Mouse (Mus musculus): ENCODE results near the gene Fam83b. TPM values are rescaled to one million over a fixed set of nuclear protein-coding genes. Genes with fewer than 3 reads are reported as not detected.

The Fam83b gene
- polyA plus RNA-seq, 1 experiment: 3.7 TPM

DNA sequence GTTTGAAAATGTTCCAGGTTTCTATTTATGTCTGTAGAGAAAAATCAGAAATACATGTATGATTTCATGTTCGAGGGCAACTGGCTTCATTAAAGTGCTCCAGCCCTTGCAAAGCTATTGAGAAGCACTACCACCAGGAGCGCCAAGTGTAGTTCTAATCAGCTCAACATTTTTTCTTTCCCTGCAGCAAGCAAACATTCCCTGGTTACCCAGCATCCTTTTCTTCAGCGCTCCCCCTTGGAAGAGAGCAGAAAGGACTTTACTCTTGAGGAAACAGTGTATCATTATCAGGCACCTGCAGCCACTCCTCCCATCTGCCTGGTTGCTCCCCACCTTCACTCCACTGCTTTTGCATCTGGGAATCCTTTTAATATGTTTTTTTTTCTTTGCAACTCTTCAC is 45.3 kb downstream of the Fam83b start:
- no peaks in the 10 kb centered on the region for H3K9me3 ChIP-seq (replicated peaks; ENCODE audit: control insufficient read depth, insufficient read depth, low read length, poor library complexity, severe bottlenecking)
- TF ChIP-seq POLR2A (IDR thresholded peaks at IDR 0.05; ENCODE audit: insufficient read depth, low read length) (no peak), EP300 (IDR thresholded peaks at IDR 0.05; ENCODE audit: insufficient read depth, low read depth, low read length) (no peak), CTCF (IDR thresholded peaks at IDR 0.05; ENCODE audit: low read depth, low read length) (no peak)
- H3K27me3 ChIP-seq (ENCODE audit: control insufficient read depth, insufficient read depth, low read length, poor library complexity, severe bottlenecking): no peaks in the 10 kb centered on the region
- no peak overlapping the region for H3K9ac ChIP-seq (ENCODE audit: low read depth, poor library complexity, severe bottlenecking)
- no peaks in the 10 kb centered on the region for H3K4me1 ChIP-seq (ENCODE audit: control insufficient read depth, insufficient read depth, low read length)
- no peak overlapping the region for H3K4me3 ChIP-seq (ENCODE audit: low read depth, low read length)
- no peaks in the 10 kb centered on the region for H3K36me3 ChIP-seq (ENCODE audit: control insufficient read depth, insufficient read depth, low read length, poor library complexity, severe bottlenecking)
- no peak overlapping the region for H3K27ac ChIP-seq (ENCODE audit: insufficient read depth, low read length)

DNA sequence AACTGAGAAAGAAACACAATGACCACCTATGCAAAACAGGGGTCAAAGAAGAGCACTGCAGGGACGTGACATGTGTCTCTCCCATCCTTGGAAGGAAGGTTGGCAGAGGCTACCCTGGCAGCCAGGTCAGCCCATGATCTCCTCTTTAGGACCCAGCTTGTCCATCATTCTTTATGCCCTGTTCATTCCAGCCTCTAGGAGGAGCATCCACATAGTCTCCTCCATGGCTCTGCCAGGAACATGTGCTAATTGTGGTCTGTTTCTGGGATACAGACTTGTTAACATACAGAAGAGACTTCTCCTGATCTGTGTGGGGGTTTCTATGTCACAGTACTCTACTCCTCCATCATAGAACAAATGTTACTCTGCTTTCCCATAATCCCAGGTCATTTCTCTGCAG is 48.3 kb downstream of the Fam83b start:
- H3K4me3 ChIP-seq (ENCODE audit: low read depth, low read length): no peak overlapping the region
- H3K4me1 ChIP-seq (ENCODE audit: control insufficient read depth, insufficient read depth, low read length): no peaks in the 10 kb centered on the region

DNA sequence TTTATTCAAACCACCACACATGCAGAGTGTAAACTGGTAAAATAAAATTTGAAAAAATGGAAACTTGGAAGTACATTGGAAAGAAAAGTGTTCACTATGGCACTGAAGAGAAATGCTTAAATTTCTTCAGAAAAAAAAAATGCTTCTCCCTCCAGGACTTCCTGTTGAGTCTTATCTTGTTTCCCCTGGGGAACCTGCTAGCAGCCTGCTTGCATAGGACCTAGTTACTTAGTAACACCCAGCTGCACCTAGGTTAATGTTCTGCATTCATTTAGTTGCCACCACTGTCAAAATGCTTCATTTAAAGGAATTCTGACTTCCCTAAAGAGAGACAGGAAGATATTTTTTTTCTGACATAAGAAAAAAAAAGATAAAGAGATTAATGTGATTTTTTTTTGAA is 61.3 kb downstream of the Fam83b start:
- Histone ChIP-seq H3K27me3 (ENCODE audit: control insufficient read depth, insufficient read depth, low read length, poor library complexity, severe bottlenecking) (no peaks in the 10 kb centered on the region), H3K27ac (ENCODE audit: insufficient read depth, low read length) (no peak overlapping the region), H3K36me3 (ENCODE audit: control insufficient read depth, insufficient read depth, low read length, poor library complexity, severe bottlenecking) (no peaks in the 10 kb centered on the region), H3K9me3 (replicated peaks; ENCODE audit: control insufficient read depth, insufficient read depth, low read length, poor library complexity, severe bottlenecking) (no peaks in the 10 kb centered on the region), H3K4me3 (ENCODE audit: low read depth, low read length) (no peak overlapping the region), H3K9ac (ENCODE audit: low read depth, poor library complexity, severe bottlenecking) (no peak overlapping the region), H3K4me1 (ENCODE audit: control insufficient read depth, insufficient read depth, low read length) (no peaks in the 10 kb centered on the region)
- no peak for TF ChIP-seq CTCF (IDR thresholded peaks at IDR 0.05; ENCODE audit: low read depth, low read length)
- TF ChIP-seq EP300 (IDR thresholded peaks at IDR 0.05; ENCODE audit: insufficient read depth, low read depth, low read length): no peak
- no peak for TF ChIP-seq POLR2A (IDR thresholded peaks at IDR 0.05; ENCODE audit: insufficient read depth, low read length)

More for the DNA sequence above, 48.3 kb downstream of the Fam83b start:
- H3K9me3 ChIP-seq (replicated peaks; ENCODE audit: control insufficient read depth, insufficient read depth, low read length, poor library complexity, severe bottlenecking): no peaks in the 10 kb centered on the region
- no peak overlapping the region for H3K27ac ChIP-seq (ENCODE audit: insufficient read depth, low read length)
- no peak for TF ChIP-seq EP300 (IDR thresholded peaks at IDR 0.05; ENCODE audit: insufficient read depth, low read depth, low read length)
- no peak for TF ChIP-seq POLR2A (IDR thresholded peaks at IDR 0.05; ENCODE audit: insufficient read depth, low read length)
- TF ChIP-seq CTCF (IDR thresholded peaks at IDR 0.05; ENCODE audit: low read depth, low read length): no peak
- H3K27me3 ChIP-seq (ENCODE audit: control insufficient read depth, insufficient read depth, low read length, poor library complexity, severe bottlenecking): no peaks in the 10 kb centered on the region
- H3K36me3 ChIP-seq (ENCODE audit: control insufficient read depth, insufficient read depth, low read length, poor library complexity, severe bottlenecking): no peaks in the 10 kb centered on the region
- no peak overlapping the region for H3K9ac ChIP-seq (ENCODE audit: low read depth, poor library complexity, severe bottlenecking)

DNA sequence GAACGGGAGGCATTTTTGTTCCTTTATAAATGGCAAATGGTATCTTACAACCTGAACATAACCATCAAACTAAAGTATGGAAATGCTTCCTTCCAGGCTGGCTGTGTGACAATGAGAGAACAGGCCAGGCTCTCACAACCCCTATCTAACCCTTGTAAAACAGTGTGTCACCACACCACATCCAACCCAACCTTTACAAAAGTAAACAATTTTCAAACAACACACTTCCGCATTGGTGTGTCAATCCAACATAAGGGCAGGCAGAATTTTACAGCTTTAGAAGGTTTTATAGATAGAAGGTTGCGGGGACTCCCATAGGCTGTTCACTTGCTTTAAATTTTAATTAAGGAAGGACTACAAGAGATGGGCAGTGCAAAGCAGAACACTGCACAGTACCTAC is 77.2 kb downstream of the Fam83b start:
- H3K4me1 ChIP-seq (ENCODE audit: control insufficient read depth, insufficient read depth, low read length): no peaks in the 10 kb centered on the region
- H3K27ac ChIP-seq (ENCODE audit: insufficient read depth, low read length): no peak overlapping the region
- no peak for TF ChIP-seq CTCF (IDR thresholded peaks at IDR 0.05; ENCODE audit: low read depth, low read length)
- no peak for TF ChIP-seq POLR2A (IDR thresholded peaks at IDR 0.05; ENCODE audit: insufficient read depth, low read length)
- no peak for TF ChIP-seq EP300 (IDR thresholded peaks at IDR 0.05; ENCODE audit: insufficient read depth, low read depth, low read length)
- no peaks in the 10 kb centered on the region for H3K36me3 ChIP-seq (ENCODE audit: control insufficient read depth, insufficient read depth, low read length, poor library complexity, severe bottlenecking)
- no peak overlapping the region for H3K9ac ChIP-seq (ENCODE audit: low read depth, poor library complexity, severe bottlenecking)
- H3K4me3 ChIP-seq (ENCODE audit: low read depth, low read length): no peak overlapping the region
- H3K9me3 ChIP-seq (replicated peaks; ENCODE audit: control insufficient read depth, insufficient read depth, low read length, poor library complexity, severe bottlenecking): no peaks in the 10 kb centered on the region
- no peaks in the 10 kb centered on the region for H3K27me3 ChIP-seq (ENCODE audit: control insufficient read depth, insufficient read depth, low read length, poor library complexity, severe bottlenecking)

DNA sequence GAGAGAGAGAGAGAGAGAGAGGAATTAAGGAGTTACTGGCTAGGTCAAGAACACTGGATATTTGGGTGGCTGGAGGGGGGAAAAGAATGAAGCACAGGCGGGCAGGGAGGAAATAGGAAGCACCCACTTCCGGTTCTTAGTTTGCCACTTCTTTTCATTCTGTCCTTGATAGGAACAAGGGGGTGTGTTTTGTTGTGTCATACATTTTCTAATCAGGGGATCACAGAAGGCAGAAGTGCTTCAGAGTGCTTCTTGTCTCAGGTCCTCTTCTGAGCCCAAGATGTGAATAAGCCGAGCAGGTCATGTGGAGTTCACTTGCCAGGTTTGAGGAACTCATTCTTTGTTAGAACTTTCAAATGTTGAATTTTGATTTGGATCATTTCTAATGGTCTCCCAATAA is 86.8 kb downstream of the Fam83b start:
- Histone ChIP-seq H3K36me3 (ENCODE audit: control insufficient read depth, insufficient read depth, low read length, poor library complexity, severe bottlenecking) (no peaks in the 10 kb centered on the region), H3K27me3 (ENCODE audit: control insufficient read depth, insufficient read depth, low read length, poor library complexity, severe bottlenecking) (no peaks in the 10 kb centered on the region), H3K9me3 (replicated peaks; ENCODE audit: control insufficient read depth, insufficient read depth, low read length, poor library complexity, severe bottlenecking) (no peaks in the 10 kb centered on the region), H3K9ac (ENCODE audit: low read depth, poor library complexity, severe bottlenecking) (no peak overlapping the region), H3K4me1 (ENCODE audit: control insufficient read depth, insufficient read depth, low read length) (no peaks in the 10 kb centered on the region), H3K27ac (ENCODE audit: insufficient read depth, low read length) (no peak overlapping the region), H3K4me3 (ENCODE audit: low read depth, low read length) (no peak overlapping the region)
- TF ChIP-seq EP300 (IDR thresholded peaks at IDR 0.05; ENCODE audit: insufficient read depth, low read depth, low read length): no peak
- TF ChIP-seq POLR2A (IDR thresholded peaks at IDR 0.05; ENCODE audit: insufficient read depth, low read length): no peak
- TF ChIP-seq CTCF (IDR thresholded peaks at IDR 0.05; ENCODE audit: low read depth, low read length): no peak

DNA sequence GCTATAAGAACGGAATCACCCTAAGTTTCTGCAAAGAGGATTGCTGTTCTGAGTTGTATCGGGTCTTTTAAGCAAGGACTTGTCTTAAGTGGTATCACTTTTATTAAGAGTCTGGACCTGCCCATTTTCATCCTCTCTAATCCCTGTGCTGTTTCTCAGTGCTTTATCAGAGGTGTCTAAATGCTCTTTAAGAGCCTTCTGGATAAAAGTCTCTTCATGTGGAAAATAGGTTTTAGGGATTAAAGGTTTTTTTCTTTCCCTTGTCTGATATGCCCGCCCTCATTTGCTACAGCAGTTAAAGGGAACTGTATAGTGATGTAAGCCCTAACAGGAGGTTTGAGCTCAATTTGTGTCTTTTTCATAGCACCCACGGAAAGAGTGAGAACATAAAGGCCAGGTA is 97.4 kb downstream of the Fam83b start:
- Histone ChIP-seq H3K4me3 (ENCODE audit: low read depth, low read length) (no peak overlapping the region), H3K36me3 (ENCODE audit: control insufficient read depth, insufficient read depth, low read length, poor library complexity, severe bottlenecking) (no peaks in the 10 kb centered on the region), H3K27ac (ENCODE audit: insufficient read depth, low read length) (no peak overlapping the region)

More for the DNA sequence above, 97.4 kb downstream of the Fam83b start:
- H3K27me3 ChIP-seq (ENCODE audit: control insufficient read depth, insufficient read depth, low read length, poor library complexity, severe bottlenecking): no peaks in the 10 kb centered on the region
- H3K9ac ChIP-seq (ENCODE audit: low read depth, poor library complexity, severe bottlenecking): no peak overlapping the region
- TF ChIP-seq CTCF (IDR thresholded peaks at IDR 0.05; ENCODE audit: low read depth, low read length) (no peak), EP300 (IDR thresholded peaks at IDR 0.05; ENCODE audit: insufficient read depth, low read depth, low read length) (no peak), POLR2A (IDR thresholded peaks at IDR 0.05; ENCODE audit: insufficient read depth, low read length) (no peak)
- H3K9me3 ChIP-seq (replicated peaks; ENCODE audit: control insufficient read depth, insufficient read depth, low read length, poor library complexity, severe bottlenecking): no peaks in the 10 kb centered on the region
- no peaks in the 10 kb centered on the region for H3K4me1 ChIP-seq (ENCODE audit: control insufficient read depth, insufficient read depth, low read length)

Data from ES-Bruce4 (cell line).